Mouse (Mus musculus) urinary bladder, postnatal 36 days (tissue): Measurements from ENCODE around the gene Tmem63c.

Experiments used
- DNase-seq, 2 experiments: peaks; one replicate each; pipeline ENCODE4 v3.0.0; 2022; ENCODE audit warnings: low spot score in 2 of 2, mixed read lengths in 1 of 2

Tmem63c gene

GRCm38 (mm10) chr12:87021040-87021439, at the start of gene Tmem63c:
Gene Tmem63c (plus strand): TSS chr12:87021340.
- no peak for DNase-seq

GRCm38 (mm10) chr12:86973216-86973615, 47.9 kb upstream of the Tmem63c start:
- peak; percentile 47 to 58 for DNase-seq

- no peak for DNase-seq
Observed at GRCm38 (mm10) chr12:86973706-86974105, 47.4 kb upstream of the Tmem63c start.

- peak; percentile 46 to 60 for DNase-seq
Observed at GRCm38 (mm10) chr12:86974387-86975288, 46.5 kb upstream of the Tmem63c start.

GRCm38 (mm10) chr12:86975761-86976160, 45.4 kb upstream of the Tmem63c start:
- no peak for DNase-seq

- no peak for DNase-seq
Observed at GRCm38 (mm10) chr12:86976511-86977168, 44.5 kb upstream of the Tmem63c start.

- peak in 1 of 2 experiments; percentile 49 for DNase-seq
Observed at GRCm38 (mm10) chr12:86977833-86978232, 43.3 kb upstream of the Tmem63c start.

GRCm38 (mm10) chr12:86981180-86981579, 40.0 kb upstream of the Tmem63c start:
- no peak for DNase-seq

- peak in 1 of 2 experiments; percentile 44 for DNase-seq
Observed at GRCm38 (mm10) chr12:86983470-86984193, 37.5 kb upstream of the Tmem63c start.

- peak in 1 of 2 experiments; percentile 21 for DNase-seq
Observed at GRCm38 (mm10) chr12:86984194-86984555, 37.0 kb upstream of the Tmem63c start.

GRCm38 (mm10) chr12:86986562-86986961, 34.6 kb upstream of the Tmem63c start:
- no peak for DNase-seq

- no peak for DNase-seq
Observed at GRCm38 (mm10) chr12:86988227-86988626, 32.9 kb upstream of the Tmem63c start.

- DNase-seq = no peak
Observed at GRCm38 (mm10) chr12:86989378-86989777, 31.8 kb upstream of the Tmem63c start.

- no peak for DNase-seq
Observed at GRCm38 (mm10) chr12:86989890-86990754, 31.0 kb upstream of the Tmem63c start, which contains the start of gene Zdhhc22. Gene Zdhhc22 (minus strand): TSS chr12:86990430.

GRCm38 (mm10) chr12:86990755-86991110, 30.4 kb upstream of the Tmem63c start:
- DNase-seq = no peak

GRCm38 (mm10) chr12:86994166-86994565, 27.0 kb upstream of the Tmem63c start:
- DNase-seq = no peak

- no peak for DNase-seq
Observed at GRCm38 (mm10) chr12:86994776-86995175, 26.4 kb upstream of the Tmem63c start.

- no peak for DNase-seq
Observed at GRCm38 (mm10) chr12:86995931-86996330, 25.2 kb upstream of the Tmem63c start.

- DNase-seq = no peak
Observed at GRCm38 (mm10) chr12:86998699-86999098, 22.4 kb upstream of the Tmem63c start.

GRCm38 (mm10) chr12:86999283-86999820, 21.8 kb upstream of the Tmem63c start:
- DNase-seq = no peak
